ENCODE assay signal across 18 mouse cellular contexts in the genomic region with DNA sequence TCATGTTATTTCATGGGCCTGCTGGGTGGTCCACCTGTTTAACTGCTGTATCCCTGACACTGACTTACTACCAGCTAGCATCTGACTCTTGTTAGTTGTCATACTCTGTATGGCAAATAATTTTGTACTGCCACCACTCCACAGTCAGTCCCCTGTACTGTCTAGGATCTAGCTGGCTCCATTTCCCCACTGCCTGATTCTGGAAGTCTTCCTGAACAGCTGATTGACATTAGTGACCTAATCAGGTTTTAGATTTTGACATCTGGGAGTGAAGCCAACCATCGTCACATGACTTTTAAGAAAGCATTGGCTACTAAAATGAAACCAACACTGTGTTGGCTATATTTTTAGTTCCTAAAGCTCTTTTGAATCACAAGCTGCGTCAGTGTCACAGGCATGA.
"Had no signal": no experiment of that assay in that cellular context is flagged by ENCODE, and none has a peak within 500 bp of the region (broad histone marks: within the 10 kb centered on the region; RNA-seq: fewer than 3 reads in every experiment).

No protein-coding gene starts in this region.

- DNase-seq: kidney, postnatal 25 days; layer of hippocampus, adult 9-11 months; lung, adult 18-20 months; lung, postnatal 10 days; lung, postnatal 4 days; midbrain, embryonic 14.5 days; right cerebral cortex, postnatal 14 days; right cerebral cortex, postnatal 4 days; thymus, adult 2 months; thymus, postnatal 14 days; thymus, postnatal 4 days had no signal

- H3K9me3 ChIP-seq: lung, embryonic 15.5 days had no signal

- H3K4me1 ChIP-seq: lung, embryonic 15.5 days had no signal

- H3K4me2 ChIP-seq: liver, embryonic 11.5 days; lung, embryonic 15.5 days; midbrain, embryonic 11.5 days had no signal

- H3K4me3 ChIP-seq: layer of hippocampus, adult 2 months; lung, embryonic 15.5 days had no signal

- H3K9ac ChIP-seq: liver, embryonic 14.5 days; lung, embryonic 15.5 days had no signal

- H3K36me3 ChIP-seq: lung, embryonic 15.5 days had no signal

- H3K27ac ChIP-seq: kidney, postnatal 0 days; layer of hippocampus, adult 2 months; liver, embryonic 14.5 days; lung, embryonic 15.5 days; stomach, postnatal 0 days had no signal

- H3K27me3 ChIP-seq: lung, embryonic 15.5 days had no signal
